Mouse (Mus musculus) neural tube, embryonic 13.5 days (tissue): ENCODE measurements around the gene Galnt17. TPM values are rescaled to one million over a fixed set of nuclear protein-coding genes. Genes with fewer than 3 reads are reported as not detected.

Experiments
- ATAC-seq: fragments of 200-750 bp; cut with Nextera tagmentation; 2 replicates; pipeline ENCODE4 v1.8.0; 2017; ENCODE audit warnings: low read depth, mild to moderate bottlenecking, moderate TSS enrichment, moderate library complexity
- H3K27ac ChIP-seq: fragments of 300-500 bp; sonication (generic); replicated peaks from 2 replicates; pipeline ENCODE4 v1.5.1; 2015; ENCODE audit warnings: moderate library complexity, mild to moderate bottlenecking, inconsistent platforms
- H3K27me3 ChIP-seq: fragments of 300-500 bp; sonication (generic); 2 replicates; pipeline ENCODE4 v1.6.1; 2015; ENCODE audit warnings: mild to moderate bottlenecking, inconsistent platforms
- H3K36me3 ChIP-seq: fragments of 300-500 bp; sonication (generic); 2 replicates; pipeline ENCODE4 v1.6.1; 2015; ENCODE audit warnings: mild to moderate bottlenecking, inconsistent platforms
- H3K4me1 ChIP-seq: fragments of 300-500 bp; sonication (generic); replicated peaks from 2 replicates; pipeline ENCODE4 v1.6.1; 2015; ENCODE audit warnings: inconsistent platforms
- H3K4me2 ChIP-seq: fragments of 300-500 bp; sonication (generic); 2 replicates; pipeline ENCODE4 v1.6.1; 2015; ENCODE audit warnings: inconsistent platforms, mild to moderate bottlenecking, moderate library complexity
- H3K4me3 ChIP-seq: fragments of 300-500 bp; sonication (generic); 2 replicates; pipeline ENCODE4 v1.5.1; 2015; ENCODE audit warnings: mild to moderate bottlenecking, inconsistent platforms
- H3K9ac ChIP-seq: fragments of 300-500 bp; sonication (generic); 2 replicates; pipeline ENCODE4 v1.6.1; 2015; ENCODE audit warnings: moderate library complexity, mild to moderate bottlenecking, inconsistent platforms
- H3K9me3 ChIP-seq: fragments of 300-500 bp; sonication (generic); 2 replicates; pipeline ENCODE4 v1.6.1; 2016; ENCODE audit warnings: inconsistent platforms
- WGBS: fragments of 180-500 bp; shearing (Covaris S2); methylation state at CpG from one replicate; pipeline ENCODE4 v1.1.7; 2015; 5-methylcytosine and 5-hydroxymethylcytosine counted together
- polyA plus RNA-seq: library from polyadenylated mRNA; unstranded; fragments of >200 nt; fragmentation: Nextera tagmentation; extraction: Ambion mirVana; gene quantifications from 2 replicates; pipeline ENCODE4 v1.2.1, GENCODE M21; 2015

Gene Galnt17
- polyA plus RNA-seq, 1 experiment from 2014 or later, result 10.7 TPM

DNA sequence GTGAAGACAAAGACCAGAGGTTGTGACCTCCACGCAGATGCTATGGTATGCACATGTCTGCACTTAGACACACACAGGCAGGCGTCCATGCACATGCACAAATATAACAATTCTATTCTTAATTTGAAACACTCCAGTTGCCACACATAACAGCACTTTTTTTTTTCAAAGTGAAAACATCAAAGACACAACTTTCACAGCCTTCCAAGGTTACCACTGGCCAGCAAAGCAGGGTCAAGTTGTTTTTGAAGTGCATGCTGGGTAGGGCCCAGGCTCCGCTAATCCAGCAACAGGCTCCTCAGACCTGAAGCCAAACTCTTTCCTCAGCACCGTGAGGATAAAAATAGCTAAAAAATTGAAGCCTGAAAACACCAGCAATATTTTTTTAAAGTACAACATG lies 357.9 kb downstream of the Galnt17 start:
- Histone ChIP-seq H3K4me2 (no peak overlapping the region), H3K9ac (no peak overlapping the region), H3K36me3 (no peaks in the 10 kb centered on the region), H3K4me1 (no peaks in the 10 kb centered on the region), H3K4me3 (no peak overlapping the region), H3K9me3 (no peaks in the 10 kb centered on the region), H3K27ac (peak overlapping the region; percentile 6; the same call in 1 of the 2 replicates), H3K27me3 (no peaks in the 10 kb centered on the region)
- 37% methylated on average over 4 of the region's 4 CpGs for WGBS
- ATAC-seq, result no peak

DNA sequence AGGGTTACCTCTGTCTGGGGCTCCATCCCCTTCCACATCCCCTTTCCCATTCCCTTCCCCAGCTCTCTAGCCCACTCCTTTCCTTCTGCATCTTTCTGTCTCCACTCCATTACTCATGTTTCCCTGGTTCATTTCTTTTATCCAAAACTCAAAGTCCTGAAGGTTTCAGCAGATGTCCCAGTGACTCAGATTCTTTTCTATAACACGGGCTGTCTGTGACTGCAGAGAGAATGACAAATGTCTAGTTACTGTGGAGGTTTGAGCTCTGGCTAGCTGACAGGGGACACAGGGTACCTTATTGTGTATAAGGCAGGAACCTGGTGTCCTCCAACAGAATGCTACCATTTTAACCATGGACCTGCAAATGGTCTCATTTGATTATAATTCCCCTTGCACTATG lies 358.6 kb downstream of the Galnt17 start:
- H3K4me1 ChIP-seq, result no peaks in the 10 kb centered on the region
- no peak for ATAC-seq
- H3K4me2 ChIP-seq, result no peak overlapping the region
- no peaks in the 10 kb centered on the region for H3K27me3 ChIP-seq
- no peak overlapping the region for H3K4me3 ChIP-seq
- WGBS, result 52% methylated on average over 1 of the region's 1 CpGs
- H3K36me3 ChIP-seq, result no peaks in the 10 kb centered on the region
- H3K9me3 ChIP-seq, result no peaks in the 10 kb centered on the region
- H3K27ac ChIP-seq, result no peak overlapping the region
- no peak overlapping the region for H3K9ac ChIP-seq

- H3K4me3 ChIP-seq, result no peak overlapping the region
- no peaks in the 10 kb centered on the region for H3K9me3 ChIP-seq
- ATAC-seq, result no peak
- no peak overlapping the region for H3K9ac ChIP-seq
- WGBS, result 14% methylated on average over 4 of the region's 4 CpGs
- peak overlapping the region; percentile 25 for H3K27ac ChIP-seq
- H3K4me1 ChIP-seq, result peaks cover 19% of the 10 kb centered on the region
- no peaks in the 10 kb centered on the region for H3K36me3 ChIP-seq
- no peaks in the 10 kb centered on the region for H3K27me3 ChIP-seq
- H3K4me2 ChIP-seq, result no peak overlapping the region
Measured at GRCm38 (mm10) chr5:130938911-130939608, 369.2 kb downstream of the Galnt17 start.

DNA sequence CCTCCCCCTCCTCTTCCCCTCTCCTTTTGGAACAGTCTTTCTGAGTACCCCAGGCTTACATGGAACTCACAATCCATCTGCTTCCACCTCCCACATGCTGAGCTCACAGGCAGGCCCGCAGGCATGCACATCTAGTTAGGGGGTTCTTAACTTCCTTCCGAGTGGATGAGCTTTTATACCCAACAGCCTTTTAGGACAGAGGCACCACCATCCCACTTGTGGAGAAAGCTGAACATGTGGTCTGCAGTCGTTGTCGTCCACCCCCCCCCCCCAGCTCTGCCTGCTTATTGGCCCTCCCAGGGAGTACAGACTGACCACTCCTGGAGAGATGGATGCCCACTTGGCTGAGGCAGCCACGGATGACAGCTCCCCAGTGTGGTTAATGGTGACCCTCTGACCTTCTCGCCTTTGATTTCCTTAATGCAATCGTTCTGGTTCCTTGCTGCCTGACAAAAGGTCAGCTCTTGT lies 370.0 kb downstream of the Galnt17 start:
- H3K27ac ChIP-seq, result peak overlapping the region; percentile 42; the same call in 1 of the 2 replicates
- no peak overlapping the region for H3K4me3 ChIP-seq
- no peak overlapping the region for H3K9ac ChIP-seq
- no peaks in the 10 kb centered on the region for H3K27me3 ChIP-seq
- WGBS, result 1% methylated on average over 7 of the region's 7 CpGs
- H3K4me2 ChIP-seq, result no peak overlapping the region
- no peaks in the 10 kb centered on the region for H3K36me3 ChIP-seq
- ATAC-seq, result peak; percentile 75; the same call in 1 of the 2 replicates
- H3K4me1 ChIP-seq, result peaks cover 19% of the 10 kb centered on the region
- no peaks in the 10 kb centered on the region for H3K9me3 ChIP-seq

GRCm38 (mm10) chr5:130930999-130931398 lies 377.3 kb downstream of the Galnt17 start:
- WGBS, result 80% methylated on average over 1 of the region's 1 CpGs
- H3K4me2 ChIP-seq, result no peak overlapping the region
- H3K36me3 ChIP-seq, result no peaks in the 10 kb centered on the region
- H3K4me3 ChIP-seq, result no peak overlapping the region
- no peak overlapping the region for H3K27ac ChIP-seq
- H3K9ac ChIP-seq, result no peak overlapping the region
- no peak for ATAC-seq
- H3K27me3 ChIP-seq, result no peaks in the 10 kb centered on the region
- H3K4me1 ChIP-seq, result no peaks in the 10 kb centered on the region
- H3K9me3 ChIP-seq, result no peaks in the 10 kb centered on the region

- 90% methylated on average over 8 of the region's 8 CpGs for WGBS
- no peak overlapping the region for H3K27ac ChIP-seq
- no peak for ATAC-seq
- no peak overlapping the region for H3K4me3 ChIP-seq
- no peaks in the 10 kb centered on the region for H3K9me3 ChIP-seq
- no peaks in the 10 kb centered on the region for H3K27me3 ChIP-seq
- no peaks in the 10 kb centered on the region for H3K36me3 ChIP-seq
- H3K4me2 ChIP-seq, result no peak overlapping the region
- H3K9ac ChIP-seq, result no peak overlapping the region
- H3K4me1 ChIP-seq, result peaks cover 22% of the 10 kb centered on the region
Measured at GRCm38 (mm10) chr5:130927794-130928149, 380.5 kb downstream of the Galnt17 start.

- Histone ChIP-seq H3K4me3 (no peak overlapping the region), H3K27ac (no peak overlapping the region), H3K9me3 (no peaks in the 10 kb centered on the region), H3K9ac (no peak overlapping the region), H3K27me3 (no peaks in the 10 kb centered on the region), H3K4me2 (no peak overlapping the region), H3K4me1 (peaks cover 22% of the 10 kb centered on the region), H3K36me3 (no peaks in the 10 kb centered on the region)
- ATAC-seq, result no peak
- 84% methylated on average over 3 of the region's 3 CpGs for WGBS
Measured at GRCm38 (mm10) chr5:130927138-130927793, 381.0 kb downstream of the Galnt17 start.

DNA sequence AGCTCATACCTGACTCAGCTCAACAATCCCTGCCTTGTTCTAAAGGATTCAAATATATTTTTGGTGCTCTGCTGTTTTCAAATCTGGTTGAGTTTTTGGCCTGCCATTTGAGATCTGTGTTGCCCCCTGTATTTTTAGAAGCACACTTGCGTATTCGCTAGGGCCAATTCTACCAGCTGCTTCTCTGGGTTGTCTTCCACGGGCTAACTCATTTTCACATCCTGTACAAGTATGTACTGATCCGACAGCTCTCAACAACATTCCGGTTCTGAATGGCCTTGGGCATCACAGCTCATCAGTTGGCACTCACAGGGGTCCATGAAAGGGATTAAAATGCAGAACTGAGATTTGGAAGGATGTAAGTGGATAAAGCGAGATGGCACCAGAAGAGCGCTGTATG lies 382.6 kb downstream of the Galnt17 start:
- no peaks in the 10 kb centered on the region for H3K36me3 ChIP-seq
- H3K4me2 ChIP-seq, result no peak overlapping the region
- 93% methylated on average over 7 of the region's 7 CpGs for WGBS
- no peaks in the 10 kb centered on the region for H3K9me3 ChIP-seq
- no peak overlapping the region for H3K9ac ChIP-seq
- H3K4me3 ChIP-seq, result no peak overlapping the region
- H3K27ac ChIP-seq, result no peak overlapping the region
- no peak for ATAC-seq
- H3K4me1 ChIP-seq, result peaks cover 28% of the 10 kb centered on the region
- H3K27me3 ChIP-seq, result no peaks in the 10 kb centered on the region

GRCm38 (mm10) chr5:130924245-130924827 lies 384.0 kb downstream of the Galnt17 start:
- Histone ChIP-seq H3K4me1 (peaks cover 28% of the 10 kb centered on the region), H3K9me3 (no peaks in the 10 kb centered on the region), H3K36me3 (no peaks in the 10 kb centered on the region), H3K27me3 (no peaks in the 10 kb centered on the region), H3K4me3 (no peak overlapping the region), H3K27ac (peak overlapping the region; percentile 47), H3K4me2 (no peak overlapping the region), H3K9ac (no peak overlapping the region)
- ATAC-seq, result peak; percentile 93
- WGBS, result 13% methylated on average over 2 of the region's 2 CpGs

GRCm38 (mm10) chr5:130919969-130920368 lies 388.3 kb downstream of the Galnt17 start:
- Histone ChIP-seq H3K4me3 (no peak overlapping the region), H3K9me3 (no peaks in the 10 kb centered on the region), H3K27me3 (no peaks in the 10 kb centered on the region), H3K4me2 (no peak overlapping the region), H3K27ac (peak overlapping the region; percentile 74; the same call in 1 of the 2 replicates), H3K4me1 (peaks cover 27% of the 10 kb centered on the region), H3K36me3 (no peaks in the 10 kb centered on the region), H3K9ac (no peak overlapping the region)
- WGBS, result 93% methylated on average over 7 of the region's 7 CpGs
- no peak for ATAC-seq

DNA sequence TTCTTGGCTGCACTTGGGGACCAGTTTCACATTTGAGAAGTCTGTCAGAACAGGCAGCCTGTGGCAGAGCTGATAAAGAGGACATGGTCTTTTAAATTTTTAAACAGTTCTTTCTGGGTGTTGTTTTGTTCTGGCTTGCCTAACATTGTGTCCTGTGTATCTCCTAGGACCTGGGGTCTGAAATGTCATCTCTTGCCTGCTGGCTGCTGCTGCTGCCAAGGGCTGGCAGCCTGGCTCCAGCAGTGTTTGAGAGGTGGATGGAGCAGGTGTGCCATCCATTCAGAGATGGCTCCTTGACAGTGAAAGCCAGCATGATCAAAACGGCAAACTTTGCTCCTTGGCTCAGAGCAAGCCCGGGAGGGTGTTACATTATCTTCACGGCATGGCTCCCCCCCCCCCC lies 393.7 kb downstream of the Galnt17 start:
- H3K4me2 ChIP-seq, result no peak overlapping the region
- ATAC-seq, result no peak
- H3K27ac ChIP-seq, result no peak overlapping the region
- peaks cover 7% of the 10 kb centered on the region; the same call in 1 of the 2 replicates for H3K4me1 ChIP-seq
- 62% methylated on average over 3 of the region's 3 CpGs for WGBS
- no peaks in the 10 kb centered on the region for H3K27me3 ChIP-seq
- H3K9ac ChIP-seq, result no peak overlapping the region
- H3K9me3 ChIP-seq, result no peaks in the 10 kb centered on the region
- no peaks in the 10 kb centered on the region for H3K36me3 ChIP-seq
- H3K4me3 ChIP-seq, result no peak overlapping the region

DNA sequence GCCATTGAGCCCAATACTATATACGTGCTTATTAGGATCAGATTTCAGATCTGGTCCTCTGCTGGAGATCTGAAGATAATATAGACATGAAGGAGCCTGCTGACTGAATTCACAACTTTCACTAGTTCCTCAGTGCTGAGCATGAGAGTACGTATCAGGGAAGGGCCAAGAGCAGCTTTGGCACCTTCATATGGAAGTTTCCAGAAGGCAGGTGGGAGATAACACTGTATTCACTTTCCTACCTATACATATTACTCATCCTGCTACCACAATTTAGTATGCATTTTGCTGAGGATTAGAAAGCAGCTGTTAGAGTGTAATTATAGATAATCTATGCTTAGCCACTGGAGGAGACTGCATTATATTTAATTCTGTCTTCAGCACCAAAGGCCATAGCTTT lies 396.7 kb downstream of the Galnt17 start:
- no peak for ATAC-seq
- Histone ChIP-seq H3K9ac (no peak overlapping the region), H3K4me1 (peaks cover 7% of the 10 kb centered on the region; the same call in 1 of the 2 replicates), H3K4me3 (no peak overlapping the region), H3K9me3 (no peaks in the 10 kb centered on the region), H3K4me2 (no peak overlapping the region), H3K27ac (no peak overlapping the region), H3K27me3 (no peaks in the 10 kb centered on the region), H3K36me3 (no peaks in the 10 kb centered on the region)
- 89% methylated on average over 2 of the region's 2 CpGs for WGBS
